ENCODE assay signal across 9 mouse cellular contexts in genomic region chr4:46554295-46555069, GRCm38 (mm10). TPM values are rescaled to one million over a fixed set of nuclear protein-coding genes. Genes with fewer than 3 reads are reported as not detected.
DNase-seq lines count a peak whose midpoint lies in the region; ATAC-seq and TF ChIP-seq lines count a peak whose summit lies in the region.
"Had no signal": no experiment of that assay in that cellular context is flagged by ENCODE, and none has a peak within 500 bp of the region (broad histone marks: within the 10 kb centered on the region; RNA-seq: fewer than 3 reads in every experiment).

No protein-coding gene starts in this region.

- no peaks in the 10 kb centered on the region for H3K27me3 ChIP-seq in lung, embryonic 16.5 days (ENCODE audit: control insufficient read depth, insufficient read depth, low read depth, low read length)
- no peaks in the 10 kb centered on the region for H3K27me3 ChIP-seq in hindbrain, postnatal 0 days (ENCODE audit: insufficient read depth, low read length)
- H3K27me3 ChIP-seq: embryonic facial prominence, embryonic 15.5 days had no signal

- no peak overlapping the region for H3K9ac ChIP-seq in lung, embryonic 16.5 days (ENCODE audit: low read length)
- H3K9ac ChIP-seq in hindbrain, postnatal 0 days (replicated peaks; ENCODE audit: low read length): no peak overlapping the region
- H3K9ac ChIP-seq: embryonic facial prominence, embryonic 15.5 days had no signal

- no peaks in the 10 kb centered on the region; the same call in 1 of the 2 replicates for H3K9me3 ChIP-seq in lung, embryonic 16.5 days (ENCODE audit: control insufficient read depth, low read length)
- no peaks in the 10 kb centered on the region for H3K9me3 ChIP-seq in hindbrain, postnatal 0 days (ENCODE audit: low read length)
- H3K9me3 ChIP-seq: embryonic facial prominence, embryonic 15.5 days had no signal

- peak; percentile 21; the same call in 1 of the 2 replicates for ATAC-seq in lung, embryonic 16.5 days (ENCODE audit: low read depth)
- ATAC-seq in hindbrain, postnatal 0 days: no peak

- DNase-seq in heart, adult 9 months (ENCODE audit: low spot score in 2 of 2): peak; percentile 25 to 26
- no peak for DNase-seq in heart, postnatal 4 days
- DNase-seq in spleen, postnatal 36 days (ENCODE audit: low spot score in 2 of 2): peak; percentile 83 to 89
- no peak for DNase-seq in thymus, postnatal 36 days
- DNase-seq in hindbrain, postnatal 0 days (ENCODE audit: low spot score): no peak
- DNase-seq in T-cell, adult 2 months (ENCODE audit: low spot score): no peak

- no peak overlapping the region for H3K4me3 ChIP-seq in brown adipose tissue, adult 24 weeks (ENCODE audit: insufficient read depth, low read depth, low read length)
- H3K4me3 ChIP-seq in lung, embryonic 16.5 days (ENCODE audit: low read length): no peak overlapping the region
- H3K4me3 ChIP-seq in hindbrain, postnatal 0 days (ENCODE audit: low read length): no peak overlapping the region
- H3K4me3 ChIP-seq: embryonic facial prominence, embryonic 15.5 days had no signal

- WGBS in lung, embryonic 16.5 days: 72% methylated on average over 10 of the region's 10 CpGs
- WGBS in hindbrain, postnatal 0 days: 82% methylated on average over 10 of the region's 10 CpGs

- no peak for TF ChIP-seq CTCF in hindbrain, postnatal 0 days (IDR thresholded peaks at IDR 0.05; ENCODE audit: low read depth)

- H3K4me2 ChIP-seq in lung, embryonic 16.5 days (ENCODE audit: low read depth, low read length): no peak overlapping the region
- no peak overlapping the region for H3K4me2 ChIP-seq in hindbrain, postnatal 0 days (ENCODE audit: low read depth, low read length)
- H3K4me2 ChIP-seq: embryonic facial prominence, embryonic 15.5 days had no signal

- H3K4me1 ChIP-seq in brown adipose tissue, adult 24 weeks (ENCODE audit: control insufficient read depth, insufficient read depth, insufficient read length, low read length): peaks cover 8% of the 10 kb centered on the region; the same call in 1 of the 2 replicates
- H3K4me1 ChIP-seq in lung, embryonic 16.5 days (replicated peaks; ENCODE audit: control insufficient read depth, insufficient read depth, low read length): peaks cover 5% of the 10 kb centered on the region
- H3K4me1 ChIP-seq in hindbrain, postnatal 0 days (ENCODE audit: insufficient read depth, low read length): no peaks in the 10 kb centered on the region

- 0 out of 2 replicates have a peak overlapping the region, but pooled peaks have one; percentile 19 for H3K27ac ChIP-seq in brown adipose tissue, adult 24 weeks (replicated peaks; ENCODE audit: low read depth, low read length)
- H3K27ac ChIP-seq in lung, embryonic 16.5 days (ENCODE audit: low read length): peak overlapping the region; percentile 36
- no peak overlapping the region for H3K27ac ChIP-seq in hindbrain, postnatal 0 days
- H3K27ac ChIP-seq: embryonic facial prominence, embryonic 15.5 days had no signal

- no peaks in the 10 kb centered on the region for H3K36me3 ChIP-seq in lung, embryonic 16.5 days (ENCODE audit: control insufficient read depth, insufficient read depth, low read length)
- no peaks in the 10 kb centered on the region for H3K36me3 ChIP-seq in hindbrain, postnatal 0 days (ENCODE audit: insufficient read depth, low read length)
- H3K36me3 ChIP-seq: embryonic facial prominence, embryonic 15.5 days had no signal

RNA-seq across cellular contexts. Expression of gene Trim14, which starts 18.5 kb away (rescaled TPM):
- total RNA-seq in heart, postnatal 4 days (2021): 1 to 10 TPM in 1 of 2 experiments, under 1 TPM in 1; 0.76 to 1.3 TPM
- 3.3 and 3.5 TPM in 2 replicates for polyA plus RNA-seq in brown adipose tissue, adult 24 weeks (2012; ENCODE audit: insufficient read depth, insufficient read length, missing spikeins)
- 3.4 and 4.2 TPM in 2 replicates for polyA plus RNA-seq in lung, embryonic 16.5 days (2015; fragmentation: Nextera tagmentation; extraction: Ambion mirVana)
- 1.5 and 3.0 TPM in 2 replicates for total RNA-seq in hindbrain, postnatal 0 days (2014; rRNA removed)
- polyA plus RNA-seq in hindbrain, postnatal 0 days (2015; fragmentation: Nextera tagmentation; extraction: Ambion mirVana): 1.2 and 1.7 TPM in 2 replicates

RNA-seq across cellular contexts. Expression of gene Coro2a, which starts 47.5 kb away (rescaled TPM):
- under 1 TPM; 0.25 to 0.48 TPM for total RNA-seq in heart, postnatal 4 days (2021)
- 0.59 and 0.92 TPM in 2 replicates for polyA plus RNA-seq in brown adipose tissue, adult 24 weeks (2012; ENCODE audit: insufficient read depth, insufficient read length, missing spikeins)
- 5.2 TPM in 2 replicates for polyA plus RNA-seq in lung, embryonic 16.5 days (2015; fragmentation: Nextera tagmentation; extraction: Ambion mirVana)
- 24.5 and 26.7 TPM in 2 replicates for total RNA-seq in hindbrain, postnatal 0 days (2014; rRNA removed)
- polyA plus RNA-seq in hindbrain, postnatal 0 days (2015; fragmentation: Nextera tagmentation; extraction: Ambion mirVana): 5.9 and 6.2 TPM in 2 replicates

Comparison
In these comparisons a context has a peak if more than half of its experiments do, and no peak if none do; other contexts are left out.
1. DNase-seq: peak in heart, adult 9 months (2 of 2) and spleen, postnatal 36 days (2 of 2); none in heart, postnatal 4 days (single experiment), thymus, postnatal 36 days (0 of 2), hindbrain, postnatal 0 days (single experiment) and T-cell, adult 2 months (single experiment).